30 mouse cellular contexts compared by ENCODE assay signal in genomic region chr1:93567717-93568497, GRCm38 (mm10). TPM values are rescaled to one million over a fixed set of nuclear protein-coding genes. Genes with fewer than 3 reads are reported as not detected.
DNase-seq lines count a peak whose midpoint lies in the region; ATAC-seq and TF ChIP-seq lines count a peak whose summit lies in the region.
"Had no signal": no experiment of that assay in that cellular context is flagged by ENCODE, and none has a peak within 500 bp of the region (broad histone marks: within the 10 kb centered on the region; RNA-seq: fewer than 3 reads in every experiment).

No protein-coding gene starts in this region.

- no peak overlapping the region for H3K4me3 ChIP-seq in liver, embryonic 15.5 days (replicated peaks)
- no peak overlapping the region for H3K4me3 ChIP-seq in liver, embryonic 11.5 days (ENCODE audit: low read depth, low read length)
- no peak overlapping the region for H3K4me3 ChIP-seq in small intestine, adult 2 months (ENCODE audit: low read depth, low read length)
- H3K4me3 ChIP-seq: forebrain, embryonic 13.5 days; heart, embryonic 13.5 days; left cerebral cortex, adult 2 months; limb, embryonic 12.5 days; midbrain, embryonic 10.5 days; midbrain, embryonic 15.5 days; neural tube, embryonic 15.5 days had no signal

- H3K36me3 ChIP-seq in liver, embryonic 15.5 days (replicated peaks) = 0 out of 2 replicates have a peak, but pooled peaks cover 4% of the 10 kb centered on the region
- H3K36me3 ChIP-seq in liver, embryonic 11.5 days (ENCODE audit: control insufficient read depth, insufficient read depth, low read length) = 0 out of 2 replicates have a peak, but pooled peaks cover 3% of the 10 kb centered on the region
- H3K36me3 ChIP-seq in small intestine, adult 2 months (ENCODE audit: control insufficient read depth, insufficient read depth, low read length) = peaks cover 30% of the 10 kb centered on the region

- 0 out of 2 replicates have a peak overlapping the region, but pooled peaks have one; percentile 14 for H3K27ac ChIP-seq in liver, embryonic 15.5 days (replicated peaks)
- H3K27ac ChIP-seq in liver, embryonic 11.5 days (ENCODE audit: low read depth, low read length) = no peak overlapping the region
- H3K27ac ChIP-seq in small intestine, adult 2 months (ENCODE audit: insufficient read depth, low read depth, low read length) = peak overlapping the region; percentile 92
- H3K27ac ChIP-seq: forebrain, embryonic 13.5 days; heart, embryonic 13.5 days; hindbrain, embryonic 14.5 days; left cerebral cortex, adult 2 months; limb, embryonic 12.5 days; macrophage; midbrain, embryonic 10.5 days; midbrain, embryonic 15.5 days; neural tube, embryonic 15.5 days had no signal

- no peaks in the 10 kb centered on the region for H3K9me3 ChIP-seq in liver, embryonic 15.5 days (replicated peaks)
- no peaks in the 10 kb centered on the region for H3K9me3 ChIP-seq in liver, embryonic 11.5 days (ENCODE audit: control insufficient read depth, low read length)
- H3K9me3 ChIP-seq: forebrain, embryonic 13.5 days; midbrain, embryonic 10.5 days; midbrain, embryonic 15.5 days; neural tube, embryonic 15.5 days had no signal

- H3K4me2 ChIP-seq in liver, embryonic 15.5 days = no peak overlapping the region
- H3K4me2 ChIP-seq in liver, embryonic 11.5 days = no peak overlapping the region
- H3K4me2 ChIP-seq: forebrain, embryonic 13.5 days; heart, embryonic 13.5 days; hindbrain, embryonic 14.5 days; limb, embryonic 12.5 days; midbrain, embryonic 15.5 days; neural tube, embryonic 15.5 days had no signal

- 42% methylated on average over 9 of the region's 9 CpGs for WGBS in liver, embryonic 15.5 days (ENCODE audit: insufficient replicate concordance)
- WGBS in liver, embryonic 11.5 days = 67% methylated on average over 9 of the region's 9 CpGs
- WGBS in large intestine, adult 2 months = 26% methylated on average over 9 of the region's 9 CpGs
- WGBS in small intestine, adult 2 months = 32% methylated on average over 9 of the region's 9 CpGs

- no peak overlapping the region for H3K9ac ChIP-seq in liver, embryonic 15.5 days
- no peak overlapping the region for H3K9ac ChIP-seq in liver, embryonic 11.5 days (ENCODE audit: low read depth, low read length)
- H3K9ac ChIP-seq: forebrain, embryonic 13.5 days; heart, embryonic 13.5 days; hindbrain, embryonic 14.5 days; limb, embryonic 12.5 days; midbrain, embryonic 15.5 days; neural tube, embryonic 15.5 days had no signal

- no peak for DNase-seq in liver, embryonic 11.5 days (ENCODE audit: low spot score)
- DNase-seq in large intestine, adult 2 months (ENCODE audit: low read depth, low spot score) = peak; percentile 82
- no peak for DNase-seq in heart, adult 18-20 months
- DNase-seq in adipocyte (ENCODE audit: low spot score) = no peak
- DNase-seq in gastrocnemius, postnatal 36 days = no peak
- DNase-seq: adrenal gland, adult 8-10 months; cerebellum, adult 9-10 months; cerebellum, postnatal 36 days; gastrocnemius, postnatal 14 days; heart, postnatal 10 days; kidney, adult 9 months; kidney, postnatal 10 days; lung, adult 18-20 months; retina, postnatal 1 day; right cerebral cortex, postnatal 14 days; thymus, adult 18-20 months; thymus, postnatal 25 days had no signal

- no peak for TF ChIP-seq CTCF in small intestine, adult 2 months (IDR thresholded peaks at IDR 0.05; ENCODE audit: extremely low read depth, insufficient read length, insufficient replicate concordance, low read depth, low read length)

- peak; percentile 28; the same call in 1 of the 2 replicates for ATAC-seq in liver, embryonic 15.5 days (ENCODE audit: insufficient read depth)
- ATAC-seq in liver, embryonic 11.5 days (replicated peaks; ENCODE audit: low FRiP score) = no peak
- ATAC-seq: CD4-positive, CD25-positive, alpha-beta regulatory T cell, adult 4 months; forebrain, embryonic 13.5 days; lung, postnatal 0 days; midbrain, embryonic 15.5 days had no signal

- 0 out of 2 replicates have a peak, but pooled peaks cover 3% of the 10 kb centered on the region for H3K4me1 ChIP-seq in liver, embryonic 15.5 days (replicated peaks)
- H3K4me1 ChIP-seq in liver, embryonic 11.5 days (replicated peaks; ENCODE audit: control insufficient read depth, insufficient read depth, low read length) = no peaks in the 10 kb centered on the region
- H3K4me1 ChIP-seq in small intestine, adult 2 months (ENCODE audit: control insufficient read depth, insufficient read depth, insufficient read length, low read length) = peaks cover 16% of the 10 kb centered on the region; the same call in 1 of the 2 replicates
- H3K4me1 ChIP-seq: forebrain, embryonic 13.5 days; heart, embryonic 13.5 days; limb, embryonic 12.5 days; midbrain, embryonic 10.5 days; midbrain, embryonic 15.5 days; neural tube, embryonic 15.5 days had no signal

- no peak for TF ChIP-seq POLR2A in small intestine, adult 2 months (IDR thresholded peaks at IDR 0.05; ENCODE audit: low read depth, low read length)

- H3K27me3 ChIP-seq in liver, embryonic 15.5 days = no peaks in the 10 kb centered on the region
- no peaks in the 10 kb centered on the region for H3K27me3 ChIP-seq in liver, embryonic 11.5 days (replicated peaks; ENCODE audit: control insufficient read depth, insufficient read depth, low read length)
- H3K27me3 ChIP-seq in small intestine, adult 2 months (ENCODE audit: control insufficient read depth, insufficient read depth, low read length) = no peaks in the 10 kb centered on the region; the same call in 1 of the 2 replicates
- H3K27me3 ChIP-seq: forebrain, embryonic 13.5 days; heart, embryonic 13.5 days; limb, embryonic 12.5 days; midbrain, embryonic 15.5 days; neural tube, embryonic 15.5 days had no signal

- intact Hi-C loops in gastrocnemius, postnatal 36 days (cut with DNase I) = no loop called here

RNA-seq across cellular contexts. Expression of gene Farp2, which starts 56.0 kb away (rescaled TPM):
- polyA plus RNA-seq in liver, embryonic 15.5 days (2015; fragmentation: Nextera tagmentation; extraction: Ambion mirVana) = 1.2 and 1.6 TPM in 2 replicates
- 2.3 and 2.7 TPM in 2 replicates for polyA plus RNA-seq in liver, embryonic 11.5 days (2014; fragmentation: Nextera tagmentation; extraction: Ambion mirVana)
- polyA plus RNA-seq in large intestine, adult 2 months (2012; rRNA removed) = 12.0 and 17.7 TPM in 2 replicates
- polyA plus RNA-seq in small intestine, adult 2 months (2012; rRNA removed) = 4.7 and 13.6 TPM in 2 replicates
- 10 to 100 TPM; 21.5 to 22.0 TPM for total RNA-seq in heart, adult 18-20 months (2021)
- 10 to 100 TPM; 11.5 to 11.9 TPM for total RNA-seq in gastrocnemius, postnatal 36 days (2021)
